Mouse (Mus musculus) kidney, adult 18-20 months (tissue): Measurements from ENCODE around the gene Kat6b.
A peak's percentile ranks its signal among the peaks of the same experiment; 100 is the strongest.
"Not testable (repeated sequence)": the region's sequence is repeated elsewhere in the genome, so short reads cannot be mapped to it uniquely, and the experiment has no call there.

Experiments
- DNase-seq: peaks from one replicate; pipeline ENCODE4 v3.0.0; 2021

Kat6b gene

GRCm38 (mm10) chr14:21669633-21670421 lies 188.6 kb downstream of the Kat6b start:
- no peak for DNase-seq

GRCm38 (mm10) chr14:21670422-21671006 lies 189.3 kb downstream of the Kat6b start:
- DNase-seq: not testable (repeated sequence)

DNA sequence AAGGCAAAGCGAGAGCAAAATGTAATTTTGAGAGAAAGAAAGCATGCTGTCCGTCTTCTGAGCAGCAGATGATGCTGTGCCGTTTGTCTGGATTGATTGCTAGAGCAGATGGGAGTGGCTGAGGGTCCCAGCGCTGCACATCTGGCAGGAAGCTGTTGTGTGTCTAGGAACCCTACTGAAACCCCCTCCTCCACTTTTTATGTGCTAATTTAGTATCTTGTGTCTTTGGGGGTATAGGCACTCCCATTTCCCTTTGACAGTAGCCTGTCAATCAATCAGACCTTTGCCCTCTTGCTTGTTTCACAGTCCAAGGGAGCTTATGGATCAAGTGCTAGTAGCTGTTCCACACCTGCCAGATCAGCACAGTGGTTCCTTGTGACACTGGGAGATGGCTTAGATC lies 191.9 kb downstream of the Kat6b start:
- no peak for DNase-seq

GRCm38 (mm10) chr14:21674471-21674870 lies 193.2 kb downstream of the Kat6b start:
- no peak for DNase-seq

DNA sequence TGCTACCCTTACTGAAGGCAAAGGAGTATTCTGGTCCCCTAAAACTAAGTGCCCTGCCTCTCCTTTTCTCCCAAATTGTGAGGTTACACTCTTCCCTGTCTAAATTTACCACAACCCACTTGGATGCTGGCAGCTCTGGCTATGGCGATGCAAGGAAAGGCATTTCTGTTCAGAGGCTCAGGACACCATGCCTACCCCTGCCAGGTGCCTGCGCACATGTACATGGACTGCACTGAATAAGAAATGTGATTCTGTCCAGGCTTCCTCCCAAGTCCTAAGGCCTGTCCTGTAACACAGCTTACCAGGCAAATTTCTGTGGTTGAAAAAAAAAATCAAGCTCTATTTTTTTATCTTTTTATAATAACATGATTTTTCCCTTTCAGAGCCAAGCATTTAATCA lies 195.0 kb downstream of the Kat6b start:
- DNase-seq: no peak

- DNase-seq: peak; percentile 66
These were observed 197.5 kb downstream of the Kat6b start for GRCm38 (mm10) chr14:21678509-21679285.

GRCm38 (mm10) chr14:21679631-21680201 lies 198.5 kb downstream of the Kat6b start:
- DNase-seq: no peak

GRCm38 (mm10) chr14:21682681-21683129 lies 201.5 kb downstream of the Kat6b start:
- DNase-seq: peak; percentile 75

DNA sequence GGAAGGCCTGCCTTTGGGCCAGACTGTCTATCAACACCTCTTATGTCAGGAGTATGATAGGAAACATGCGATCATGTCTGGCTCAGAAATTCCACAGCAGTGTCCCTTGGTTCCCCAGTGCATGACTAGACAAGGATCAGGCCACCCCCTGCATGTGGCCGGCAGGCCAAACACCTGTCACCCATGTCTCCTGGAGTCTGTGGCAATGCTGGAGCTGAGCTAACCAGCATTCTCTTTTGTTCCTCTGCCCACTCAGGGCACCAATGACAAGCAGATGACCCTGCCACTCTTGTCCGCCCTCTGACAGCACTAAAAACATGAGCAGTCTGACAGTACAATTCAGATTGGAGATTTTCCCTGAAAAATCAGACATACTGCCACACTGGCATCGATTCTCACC lies 202.6 kb downstream of the Kat6b start:
- no peak for DNase-seq

DNA sequence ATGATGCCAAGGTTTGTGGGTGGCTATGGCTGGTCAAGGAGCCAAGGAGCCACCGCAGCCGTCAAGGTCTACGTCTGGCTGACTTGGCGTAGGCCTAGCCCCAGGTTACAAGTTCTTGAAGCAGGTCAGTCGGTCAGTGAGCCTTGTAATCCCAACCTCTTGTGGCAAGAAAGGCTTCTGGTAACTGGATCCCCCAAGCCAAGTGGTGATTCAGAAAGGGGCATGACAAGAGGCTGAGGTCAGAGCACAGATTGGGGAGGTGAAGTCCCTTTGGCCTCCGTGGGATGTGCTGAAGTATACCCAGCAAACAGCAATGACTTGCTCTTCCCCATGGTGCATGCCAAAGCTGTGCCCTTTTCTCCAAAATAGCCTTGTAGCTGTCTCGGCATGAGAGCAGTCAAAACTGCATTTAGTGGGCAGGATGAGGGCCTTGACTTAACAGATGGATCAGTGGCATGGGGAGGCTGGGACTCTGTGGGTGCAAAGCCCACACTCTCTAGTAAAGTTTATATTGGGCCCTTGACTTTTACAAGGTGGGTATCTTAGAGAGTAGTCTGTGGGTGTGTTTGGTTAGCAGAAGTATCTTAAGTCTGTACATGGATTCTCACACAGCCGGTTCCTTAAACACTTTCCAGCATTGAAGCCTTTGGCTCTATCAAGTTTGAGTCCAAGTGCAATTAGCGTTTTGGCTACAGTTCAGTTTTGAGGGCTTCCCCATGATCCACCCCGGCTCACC lies 204.3 kb downstream of the Kat6b start:
- DNase-seq: no peak

DNA sequence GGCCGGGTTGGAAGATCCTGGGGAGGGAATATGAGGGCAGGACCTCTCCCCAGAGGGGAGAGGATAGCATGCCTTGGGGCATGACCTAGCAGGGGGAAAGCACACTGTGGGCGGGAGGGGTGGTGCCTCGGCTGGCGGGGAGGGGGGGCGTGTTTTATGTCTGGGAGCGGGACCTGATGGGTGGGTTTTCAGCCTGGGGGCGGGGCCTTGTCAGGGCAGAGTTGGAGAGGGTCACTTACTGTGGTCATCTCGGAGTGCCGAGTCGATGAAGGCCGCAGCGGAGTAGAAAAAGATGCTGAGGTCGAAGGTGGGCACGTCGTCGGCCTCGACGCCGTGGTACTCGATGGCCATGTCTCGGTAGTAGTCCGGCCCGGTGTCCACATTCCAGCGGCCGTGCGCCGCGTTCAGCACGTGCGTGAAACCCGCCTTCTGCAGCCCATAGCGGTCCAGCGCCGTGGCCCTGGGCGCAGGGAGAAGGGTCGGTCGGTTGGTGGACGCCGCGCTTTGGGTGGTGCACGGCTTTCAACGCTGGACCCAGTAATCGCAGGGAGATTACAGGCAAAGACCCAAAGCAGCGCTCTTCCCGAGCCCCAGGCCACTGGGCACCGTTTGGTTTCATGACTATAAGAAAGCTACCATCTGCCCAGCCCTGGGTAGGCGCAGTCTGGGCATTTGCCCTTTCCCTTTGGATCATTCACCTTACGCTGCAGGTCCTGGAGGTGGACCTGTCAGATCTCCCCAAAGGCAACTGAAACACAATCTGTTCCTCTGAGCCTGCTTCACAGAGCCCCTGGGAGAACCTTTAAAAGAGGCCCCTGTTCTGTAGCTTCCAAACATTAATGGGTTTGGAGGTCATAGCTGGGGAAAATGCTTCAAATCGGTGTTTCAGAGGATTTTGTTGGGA lies 205.4 kb downstream of the Kat6b start:
- DNase-seq: no peak

DNA sequence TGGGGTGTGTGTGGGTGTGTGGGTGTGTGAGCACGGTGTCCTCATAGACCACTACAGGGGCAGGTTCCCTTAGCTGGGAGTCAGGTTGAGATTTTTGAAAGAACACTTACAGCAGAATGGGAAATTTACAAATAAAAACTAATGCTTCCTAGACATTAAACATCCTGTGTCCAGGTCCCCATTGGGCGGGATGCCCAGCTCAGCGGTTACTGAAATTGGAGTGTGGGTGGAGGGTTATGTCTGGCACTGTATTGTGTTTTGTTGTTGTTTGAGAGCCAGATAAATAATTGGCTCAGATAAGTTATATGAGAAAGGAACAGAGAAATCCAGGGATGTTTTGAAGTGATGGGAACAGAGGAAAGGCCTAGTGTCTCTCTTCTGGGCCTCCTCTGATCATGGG lies 209.8 kb downstream of the Kat6b start:
- DNase-seq: no peak

DNA sequence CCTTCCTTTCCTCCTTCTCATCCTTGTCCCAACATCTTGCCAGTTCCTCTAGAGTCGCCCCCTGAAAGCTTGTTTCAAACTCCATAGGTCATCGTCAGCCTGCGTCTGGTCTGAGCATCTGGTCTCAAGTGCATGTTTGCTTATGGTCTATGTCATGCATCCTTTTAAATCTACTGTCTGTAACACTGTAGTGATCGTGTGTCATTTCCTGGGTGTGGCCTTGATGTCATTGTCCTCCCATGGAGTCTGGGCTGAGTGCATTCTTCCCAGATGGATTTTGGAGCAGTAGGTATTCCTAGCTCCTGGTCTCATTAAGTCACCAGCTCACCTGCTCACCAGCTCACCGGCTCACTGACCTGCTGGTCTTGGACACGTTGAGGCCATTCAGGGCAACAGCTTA lies 213.8 kb downstream of the Kat6b start:
- no peak for DNase-seq

- DNase-seq: peak; percentile 25
These were observed 215.1 kb downstream of the Kat6b start for GRCm38 (mm10) chr14:21696186-21696830.

DNA sequence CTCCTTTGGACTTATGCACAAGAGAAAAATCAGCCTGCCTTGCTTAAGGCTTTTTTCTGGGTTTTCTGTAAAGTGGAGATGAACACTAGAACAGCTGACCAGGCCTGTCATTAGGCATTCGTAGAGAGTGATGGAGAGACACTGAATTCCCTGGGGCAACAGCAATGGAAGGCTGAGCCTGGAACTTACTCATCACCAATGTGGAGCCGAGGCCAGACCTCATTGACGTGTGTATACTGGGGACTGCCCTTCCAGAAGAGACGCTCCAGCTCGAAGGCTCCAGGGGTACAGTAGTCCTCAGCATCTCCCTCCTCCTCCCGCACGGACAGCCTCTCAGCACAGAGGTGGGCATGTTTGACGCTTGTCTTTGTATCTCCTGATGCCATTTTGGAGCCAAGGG lies 221.5 kb downstream of the Kat6b start:
- no peak for DNase-seq

GRCm38 (mm10) chr14:21703255-21703654 lies 222.0 kb downstream of the Kat6b start:
- no peak for DNase-seq

- DNase-seq: no peak
These were observed 224.2 kb downstream of the Kat6b start for GRCm38 (mm10) chr14:21705462-21705861.

DNA sequence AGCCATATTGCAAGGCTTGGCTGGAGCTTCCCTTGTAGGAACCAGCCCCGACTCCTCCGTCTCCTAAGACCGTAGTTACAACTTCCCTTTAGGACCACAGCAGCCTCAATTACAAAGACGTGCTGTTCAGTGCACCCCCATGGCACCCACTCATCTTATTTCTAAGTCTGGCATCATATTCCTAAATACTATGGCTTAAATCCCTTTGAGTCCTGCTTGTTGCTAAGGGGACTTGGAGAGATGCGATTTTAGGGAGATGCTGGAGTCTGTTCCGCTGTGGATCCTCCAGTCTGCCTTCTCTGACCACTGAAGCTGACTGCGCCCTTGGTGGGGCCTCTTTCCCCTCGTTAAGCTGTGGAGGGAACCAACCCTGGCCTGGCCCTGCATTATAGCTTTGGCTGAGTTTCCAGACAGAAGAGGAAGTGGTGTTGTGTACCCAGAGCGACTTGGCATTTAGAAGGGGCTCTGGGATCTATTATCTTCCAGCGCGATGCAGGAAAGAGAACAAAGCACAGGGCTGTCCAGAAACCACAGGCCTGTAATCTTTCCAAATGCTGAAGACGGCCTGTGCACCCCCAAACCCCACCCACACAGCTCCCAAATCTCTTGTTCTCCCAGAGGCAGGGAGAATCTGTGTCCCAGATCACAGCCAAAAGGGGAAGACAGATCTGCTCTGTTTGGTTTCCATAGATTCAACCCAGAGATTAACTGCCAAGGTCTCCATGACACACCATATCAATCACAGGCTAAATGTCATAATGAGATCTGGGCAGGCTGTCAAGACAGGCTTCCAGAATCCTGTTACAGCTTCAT lies 225.7 kb downstream of the Kat6b start:
- no peak for DNase-seq

- DNase-seq: no peak
These were observed 228.3 kb downstream of the Kat6b start for GRCm38 (mm10) chr14:21709545-21709944.

DNA sequence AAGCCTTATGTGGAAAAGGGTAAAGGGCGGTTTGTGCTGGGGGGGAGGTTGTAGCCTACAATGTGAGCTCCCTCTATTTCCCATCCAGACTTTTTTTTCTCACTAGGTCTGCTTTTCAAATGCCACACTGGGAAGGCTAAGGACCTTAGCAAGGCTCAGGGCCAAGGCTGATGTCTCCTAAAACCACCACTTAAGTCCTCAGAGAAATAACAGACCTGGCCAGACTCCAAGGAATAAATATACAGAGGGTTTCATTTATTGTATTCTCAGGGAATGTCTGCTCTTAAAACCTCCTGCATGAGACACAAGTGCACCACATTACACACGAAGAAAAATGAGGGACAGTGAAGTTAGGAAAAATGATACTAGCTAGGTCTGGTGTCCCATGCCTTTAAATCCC lies 230.0 kb downstream of the Kat6b start:
- no peak for DNase-seq
